Mouse (Mus musculus): ENCODE measurements around the gene Ep300.
"Not testable (repeated sequence)": the region's sequence is repeated elsewhere in the genome, so short reads cannot be mapped to it uniquely, and the experiment has no call there.

Ep300 gene

DNA sequence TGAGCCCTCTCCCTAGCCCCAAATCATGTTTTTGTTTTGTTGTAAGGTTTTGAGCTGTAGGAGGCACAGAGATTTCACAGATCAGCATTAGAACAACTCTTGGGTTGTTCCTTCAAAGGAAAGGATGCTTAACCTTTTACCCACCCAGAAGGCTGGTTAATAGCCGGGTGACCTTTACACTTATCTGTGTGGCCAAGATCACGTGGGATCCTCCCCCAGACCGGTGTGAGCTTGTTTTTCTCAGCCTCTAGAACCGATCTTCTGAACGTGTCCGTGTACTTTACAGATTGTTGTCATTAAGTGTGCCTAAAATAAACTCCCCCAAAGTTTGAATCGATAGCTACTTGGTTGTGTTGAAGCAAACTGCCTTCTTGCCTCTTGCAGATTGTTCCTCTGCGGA lies 115.5 kb downstream of the Ep300 start:
- no peak for DNase-seq (ENCODE audit: low spot score in 2 of 2)

- not testable (repeated sequence) for DNase-seq (ENCODE audit: low spot score in 2 of 2)
Observed at GRCm38 (mm10) chr15:81701350-81701749, 116.2 kb downstream of the Ep300 start.

Data from right cerebral cortex, postnatal 36 days (tissue).